Mouse (Mus musculus) erythroblast, embryonic 14.5 days (primary cell): ENCODE measurements around the gene Mpig6b.

ENCODE experiments used
- GATA1 ChIP-seq: IDR thresholded peaks from 2 replicates; pipeline ENCODE4 v1.6.1; 2012; ENCODE audit warnings: low read length, inconsistent platforms, mixed read lengths
- TAL1 ChIP-seq: IDR thresholded peaks from 3 replicates; pipeline ENCODE4 v1.6.1; 2012; ENCODE audit warnings: low read length, inconsistent platforms, mixed read lengths

DNA sequence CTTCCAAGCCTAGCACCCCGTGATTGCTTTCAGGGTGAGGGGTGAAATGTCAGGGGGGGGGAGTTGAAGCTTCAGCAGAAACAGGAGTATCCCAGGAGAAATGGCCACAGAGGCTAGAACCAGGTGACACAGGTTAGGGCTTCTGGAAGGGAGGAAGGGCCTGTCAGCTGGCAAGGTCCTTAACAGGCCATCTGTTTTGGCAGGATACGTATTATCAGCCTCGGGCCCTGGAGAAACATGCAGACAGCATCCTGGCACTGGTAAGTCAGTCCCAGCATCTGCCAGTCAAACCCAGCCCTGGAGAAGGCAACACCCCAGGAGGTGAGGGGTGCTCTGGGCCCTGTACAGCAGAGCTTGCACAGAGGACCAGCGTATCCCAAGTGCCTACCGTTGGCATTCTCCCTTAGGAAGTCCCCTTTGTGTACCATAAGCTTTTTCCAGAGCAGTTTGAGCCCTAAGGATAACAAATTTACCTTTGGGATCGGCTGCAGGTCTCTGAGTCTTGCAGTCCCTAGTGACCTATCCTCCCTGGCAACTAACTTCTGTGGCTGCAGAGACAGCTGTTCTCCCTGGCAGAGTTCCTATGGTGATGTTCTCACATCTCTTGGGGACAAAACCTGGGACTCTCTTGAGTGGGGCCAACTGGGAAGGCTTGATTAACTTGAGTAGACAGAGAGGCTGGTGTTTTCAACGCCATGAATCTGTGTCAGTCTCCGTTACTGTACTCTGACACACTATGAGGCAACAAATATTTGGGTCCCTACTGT, 24.4 kb upstream of the Mpig6b start:
- TF ChIP-seq GATA1 (peak; percentile 59), TAL1 (peak; percentile 61)
